Mouse (Mus musculus) bone marrow, adult 2 months (tissue): ENCODE measurements around the gene Btbd1.

Experiments
- CTCF ChIP-seq: fragments of 200-500 bp; IDR thresholded peaks from 2 replicates; pipeline ENCODE4 v1.5.1; 2011; ENCODE audit warnings: low read length, control low read depth; ENCODE audit not compliant: control insufficient read depth, insufficient read depth
- POLR2A ChIP-seq: fragments of 200-500 bp; IDR thresholded peaks from 2 replicates; pipeline ENCODE4 v1.6.1; 2011; ENCODE audit warnings: low read depth, mild to moderate bottlenecking, control low read depth, low read length, borderline replicate concordance; ENCODE audit not compliant: control insufficient read depth

GRCm38 (mm10) chr7:81747956-81748355 lies 81.3 kb downstream of the Btbd1 start:
- no peak for TF ChIP-seq CTCF
- no peak for TF ChIP-seq POLR2A
